Mouse (Mus musculus) kidney, postnatal 0 days (tissue): ENCODE measurements at regions not wholly inside any gene's neighbourhood (a gene's known extent, or its start where the extent isn't known, plus 50 kb on each side); places are given as distances from the start of the nearest gene placed in this dataset.
"Not testable (repeated sequence)": the region's sequence is repeated elsewhere in the genome, so short reads cannot be mapped to it uniquely, and the experiment has no call there.

Experiments
- ATAC-seq: fragments of 200-750 bp; cut with Nextera tagmentation; replicated peaks from 2 replicates; pipeline ENCODE4 v1.8.0; 2017; ENCODE audit warnings: low read depth, moderate number of reproducible peaks, moderate TSS enrichment, moderate library complexity; ENCODE audit not compliant: low FRiP score
- DNase-seq: peaks from one replicate; pipeline ENCODE4 v3.0.0-alpha.2; 2016; ENCODE audit warnings: low spot score
- H3K27ac ChIP-seq: fragments of 300-500 bp; sonication (generic); 2 replicates; pipeline ENCODE4 v1.5.1; 2014; ENCODE audit warnings: mild to moderate bottlenecking
- H3K27me3 ChIP-seq: fragments of 300-500 bp; sonication (generic); 2 replicates; pipeline ENCODE4 v1.6.1; 2014; ENCODE audit warnings: low read length, mixed read lengths; ENCODE audit not compliant: insufficient read depth
- H3K36me3 ChIP-seq: fragments of 300-500 bp; sonication (generic); 2 replicates; pipeline ENCODE4 v1.6.1; 2014; ENCODE audit warnings: low read length, mixed read lengths; ENCODE audit not compliant: insufficient read depth
- H3K4me1 ChIP-seq: fragments of 300-500 bp; sonication (generic); replicated peaks from 2 replicates; pipeline ENCODE4 v1.6.1; 2014; ENCODE audit warnings: antibody characterized with exemption, low read length, mixed read lengths; ENCODE audit not compliant: insufficient read depth
- H3K4me2 ChIP-seq: fragments of 300-500 bp; sonication (generic); 2 replicates; pipeline ENCODE4 v1.6.1; 2014; ENCODE audit warnings: mild to moderate bottlenecking, low read length, moderate library complexity, mixed read lengths
- H3K4me3 ChIP-seq: fragments of 300-500 bp; sonication (generic); replicated peaks from 2 replicates; pipeline ENCODE4 v1.5.1; 2014; ENCODE audit warnings: low read depth, low read length
- H3K9ac ChIP-seq: fragments of 300-500 bp; sonication (generic); 2 replicates; pipeline ENCODE4 v1.6.1; 2014; ENCODE audit warnings: low read depth, low read length
- H3K9me3 ChIP-seq: fragments of 300-500 bp; sonication (generic); replicated peaks from 2 replicates; pipeline ENCODE4 v1.6.1; 2016; ENCODE audit warnings: low read length, inconsistent platforms, mixed read lengths
- CTCF ChIP-seq: IDR thresholded peaks from 2 replicates; pipeline ENCODE4 v1.5.1; 2016; ENCODE audit warnings: antibody characterized with exemption, low read depth, mild to moderate bottlenecking, moderate library complexity
- WGBS: fragments of 180-500 bp; shearing (Covaris S2); extraction: QIAGEN DNeasy Blood & Tissue Kit; methylation state at CpG from one replicate; pipeline ENCODE4 v1.1.7; 2014; 5-methylcytosine and 5-hydroxymethylcytosine counted together

GRCm38 (mm10) chr14:124801589-124801988, 124.7 kb upstream of the Fgf14 start:
- H3K9me3 ChIP-seq, ATAC-seq: not testable (repeated sequence)

GRCm38 (mm10) chr14:124800421-124800820, 123.5 kb upstream of the Fgf14 start:
- H3K9ac ChIP-seq: no peak overlapping the region
- 93% methylated on average over 5 of the region's 5 CpGs for WGBS
- no peak for DNase-seq
- ATAC-seq: no peak
- no peak overlapping the region for H3K4me3 ChIP-seq
- no peaks in the 10 kb centered on the region for H3K4me1 ChIP-seq
- no peaks in the 10 kb centered on the region for H3K36me3 ChIP-seq
- no peak overlapping the region for H3K4me2 ChIP-seq
- no peaks in the 10 kb centered on the region for H3K9me3 ChIP-seq
- no peak overlapping the region for H3K27ac ChIP-seq
- TF ChIP-seq CTCF: no peak
- H3K27me3 ChIP-seq: no peaks in the 10 kb centered on the region

More at GRCm38 (mm10) chr14:124801589-124801988, 124.7 kb upstream of the Fgf14 start:
- H3K4me2 ChIP-seq, H3K27ac ChIP-seq, DNase-seq, H3K4me1 ChIP-seq, H3K9ac ChIP-seq, H3K36me3 ChIP-seq, H3K4me3 ChIP-seq, H3K27me3 ChIP-seq: not testable (repeated sequence)
- WGBS: 0% methylated on average over 1 of the region's 1 CpGs

- no peak overlapping the region for H3K4me3 ChIP-seq
- H3K9me3 ChIP-seq: no peaks in the 10 kb centered on the region
- ATAC-seq (no peak), DNase-seq (no peak)
- no peaks in the 10 kb centered on the region for H3K36me3 ChIP-seq
- no peak for TF ChIP-seq CTCF
- no peak overlapping the region for H3K9ac ChIP-seq
- H3K4me1 ChIP-seq: no peaks in the 10 kb centered on the region
- no peak overlapping the region for H3K27ac ChIP-seq
- no peaks in the 10 kb centered on the region for H3K27me3 ChIP-seq
- H3K4me2 ChIP-seq: no peak overlapping the region
These were observed 98.5 kb upstream of the Fgf14 start for GRCm38 (mm10) chr14:124775402-124775801.

GRCm38 (mm10) chr14:124767996-124768395, 91.1 kb upstream of the Fgf14 start:
- no peak overlapping the region for H3K9ac ChIP-seq
- H3K36me3 ChIP-seq: no peaks in the 10 kb centered on the region
- TF ChIP-seq CTCF: no peak
- H3K4me1 ChIP-seq: no peaks in the 10 kb centered on the region
- no peak overlapping the region for H3K4me3 ChIP-seq
- ATAC-seq (no peak), DNase-seq (no peak)
- no peak overlapping the region for H3K27ac ChIP-seq
- 87% methylated on average over 3 of the region's 3 CpGs for WGBS
- H3K27me3 ChIP-seq: no peaks in the 10 kb centered on the region
- no peaks in the 10 kb centered on the region for H3K9me3 ChIP-seq
- H3K4me2 ChIP-seq: no peak overlapping the region

GRCm38 (mm10) chr14:124767234-124767633, 90.3 kb upstream of the Fgf14 start:
- WGBS: 65% methylated on average over 2 of the region's 2 CpGs
- H3K4me2 ChIP-seq: no peak overlapping the region
- H3K4me1 ChIP-seq: no peaks in the 10 kb centered on the region
- no peaks in the 10 kb centered on the region for H3K27me3 ChIP-seq
- no peaks in the 10 kb centered on the region for H3K9me3 ChIP-seq
- no peak overlapping the region for H3K4me3 ChIP-seq
- H3K36me3 ChIP-seq: no peaks in the 10 kb centered on the region
- DNase-seq (no peak), ATAC-seq (no peak)
- TF ChIP-seq CTCF: no peak
- H3K27ac ChIP-seq: no peak overlapping the region
- H3K9ac ChIP-seq: no peak overlapping the region

GRCm38 (mm10) chr14:124742491-124742890, 65.6 kb upstream of the Fgf14 start:
- Histone ChIP-seq H3K9ac (no peak overlapping the region), H3K4me1 (no peaks in the 10 kb centered on the region), H3K9me3 (no peaks in the 10 kb centered on the region), H3K4me3 (no peak overlapping the region), H3K27ac (no peak overlapping the region), H3K36me3 (no peaks in the 10 kb centered on the region), H3K4me2 (no peak overlapping the region), H3K27me3 (no peaks in the 10 kb centered on the region)
- DNase-seq (no peak), ATAC-seq (no peak)
- 18% methylated on average over 2 of the region's 2 CpGs for WGBS
- peak; percentile 49; the same call in 1 of the 2 replicates for TF ChIP-seq CTCF
